11 mouse cellular contexts compared by ENCODE assay signal in genomic region chr15:102280623-102281022, GRCm38 (mm10). TPM values are rescaled to one million over a fixed set of nuclear protein-coding genes. Genes with fewer than 3 reads are reported as not detected.
DNase-seq lines count a peak whose midpoint lies in the region; ATAC-seq and TF ChIP-seq lines count a peak whose summit lies in the region.
"Had no signal": no experiment of that assay in that cellular context is flagged by ENCODE, and none has a peak within 500 bp of the region (broad histone marks: within the 10 kb centered on the region; RNA-seq: fewer than 3 reads in every experiment).

No protein-coding gene starts in this region.

- no peak for TF ChIP-seq EP300 in ES-Bruce4 (IDR thresholded peaks at IDR 0.05; ENCODE audit: insufficient read depth, low read depth, low read length)
- no peak for TF ChIP-seq EP300 in liver, postnatal 0 days (IDR thresholded peaks at IDR 0.05; ENCODE audit: low read depth)

- WGBS in heart, embryonic 11.5 days (ENCODE audit: insufficient replicate concordance) = 92% methylated on average over 19 of the region's 19 CpGs
- 96% methylated on average over 19 of the region's 19 CpGs for WGBS in hindbrain, embryonic 10.5 days
- WGBS in liver, postnatal 0 days (ENCODE audit: insufficient replicate concordance) = 87% methylated on average over 19 of the region's 19 CpGs

- no peak for ATAC-seq in heart, embryonic 11.5 days (replicated peaks; ENCODE audit: insufficient number of reproducible peaks, low FRiP score, low TSS enrichment)
- ATAC-seq in liver, postnatal 0 days = no peak

- H3K9ac ChIP-seq in heart, embryonic 11.5 days (ENCODE audit: low read depth, low read length) = peak overlapping the region; percentile 78; the same call in 1 of the 2 replicates
- peak overlapping the region; percentile 81 for H3K9ac ChIP-seq in ES-Bruce4 (ENCODE audit: low read depth, poor library complexity, severe bottlenecking)
- H3K9ac ChIP-seq in liver, postnatal 0 days (replicated peaks) = no peak overlapping the region

- no peaks in the 10 kb centered on the region for H3K27me3 ChIP-seq in heart, embryonic 11.5 days (ENCODE audit: control insufficient read depth, insufficient read depth, low read length)
- H3K27me3 ChIP-seq in ES-Bruce4 (ENCODE audit: control insufficient read depth, insufficient read depth, low read length, poor library complexity, severe bottlenecking) = no peaks in the 10 kb centered on the region
- H3K27me3 ChIP-seq in hindbrain, embryonic 10.5 days (ENCODE audit: insufficient read depth, poor library complexity, severe bottlenecking) = no peaks in the 10 kb centered on the region
- H3K27me3 ChIP-seq in liver, postnatal 0 days (ENCODE audit: insufficient read depth, low read length) = no peaks in the 10 kb centered on the region
- H3K27me3 ChIP-seq: Patski had no signal

- peak overlapping the region; percentile 97 for H3K4me2 ChIP-seq in heart, embryonic 11.5 days
- peak overlapping the region; percentile 85 for H3K4me2 ChIP-seq in liver, postnatal 0 days (ENCODE audit: low read depth, low read length)

- H3K27ac ChIP-seq in heart, embryonic 11.5 days (ENCODE audit: low read depth, low read length) = no peak overlapping the region
- H3K27ac ChIP-seq in ES-Bruce4 (ENCODE audit: insufficient read depth, low read length) = no peak overlapping the region
- no peak overlapping the region for H3K27ac ChIP-seq in hindbrain, embryonic 10.5 days
- H3K27ac ChIP-seq in liver, postnatal 0 days (ENCODE audit: low read depth) = no peak overlapping the region

- DNase-seq in heart, postnatal 4 days = no peak
- DNase-seq in hindbrain, embryonic 10.5 days (ENCODE audit: low spot score) = no peak
- no peak for DNase-seq in liver, postnatal 0 days
- no peak for DNase-seq in ovary, postnatal 14 days (ENCODE audit: low spot score)
- DNase-seq in spleen, adult 18-20 months = no peak
- no peak for DNase-seq in kidney, postnatal 36 days
- DNase-seq: kidney, adult 8-10 months had no signal

- peaks cover 3% of the 10 kb centered on the region; the same call in 1 of the 2 replicates for H3K36me3 ChIP-seq in heart, embryonic 11.5 days (ENCODE audit: control insufficient read depth, insufficient read depth, low read length)
- peaks cover 18% of the 10 kb centered on the region for H3K36me3 ChIP-seq in ES-Bruce4 (ENCODE audit: control insufficient read depth, insufficient read depth, low read length, poor library complexity, severe bottlenecking)
- H3K36me3 ChIP-seq in hindbrain, embryonic 10.5 days = peaks cover 26% of the 10 kb centered on the region
- H3K36me3 ChIP-seq in liver, postnatal 0 days (replicated peaks; ENCODE audit: insufficient read depth, low read length) = peaks cover 7% of the 10 kb centered on the region; the same call in 1 of the 2 replicates

- TF ChIP-seq POLR2A in ES-Bruce4 (IDR thresholded peaks at IDR 0.05; ENCODE audit: insufficient read depth, low read length) = no peak

- H3K9me3 ChIP-seq in heart, embryonic 11.5 days (replicated peaks; ENCODE audit: control insufficient read depth, low read length) = no peaks in the 10 kb centered on the region
- no peaks in the 10 kb centered on the region for H3K9me3 ChIP-seq in ES-Bruce4 (replicated peaks; ENCODE audit: control insufficient read depth, insufficient read depth, low read length, poor library complexity, severe bottlenecking)
- no peaks in the 10 kb centered on the region for H3K9me3 ChIP-seq in hindbrain, embryonic 10.5 days
- no peaks in the 10 kb centered on the region for H3K9me3 ChIP-seq in liver, postnatal 0 days (ENCODE audit: low read length)

- H3K4me3 ChIP-seq in heart, embryonic 11.5 days (ENCODE audit: low read depth, low read length) = peak overlapping the region; percentile 91
- H3K4me3 ChIP-seq in ES-Bruce4 (ENCODE audit: low read depth, low read length) = peak overlapping the region; percentile 97
- H3K4me3 ChIP-seq in hindbrain, embryonic 10.5 days = peak overlapping the region; percentile 84
- H3K4me3 ChIP-seq in liver, postnatal 0 days (ENCODE audit: low read depth, low read length) = no peak overlapping the region

- H3K4me1 ChIP-seq in heart, embryonic 11.5 days (ENCODE audit: control insufficient read depth, insufficient read depth, low read length) = peaks cover 13% of the 10 kb centered on the region
- no peaks in the 10 kb centered on the region for H3K4me1 ChIP-seq in ES-Bruce4 (ENCODE audit: control insufficient read depth, insufficient read depth, low read length)
- peaks cover 17% of the 10 kb centered on the region for H3K4me1 ChIP-seq in hindbrain, embryonic 10.5 days (replicated peaks)
- H3K4me1 ChIP-seq in liver, postnatal 0 days (ENCODE audit: insufficient read depth) = peaks cover 27% of the 10 kb centered on the region

- no peak for TF ChIP-seq CTCF in ES-Bruce4 (IDR thresholded peaks at IDR 0.05; ENCODE audit: low read depth, low read length)
- TF ChIP-seq CTCF in liver, postnatal 0 days (IDR thresholded peaks at IDR 0.05; ENCODE audit: low read depth) = no peak

RNA-seq across cellular contexts. Expression of gene Mfsd5, which starts 1.4 kb away (rescaled TPM):
- polyA plus RNA-seq in heart, embryonic 11.5 days (2014; fragmentation: Nextera tagmentation; extraction: Ambion mirVana) = 44.4 and 45.3 TPM in 2 replicates
- total RNA-seq in heart, postnatal 4 days (2021) = 10 to 100 TPM; 21.1 to 22.7 TPM
- 23.2 and 28.0 TPM in 2 replicates for polyA plus RNA-seq in ES-Bruce4 (2011; ENCODE audit: insufficient read depth, insufficient read length, low read depth, missing spikeins)
- 61.5 and 66.1 TPM in 2 replicates for polyA plus RNA-seq in hindbrain, embryonic 10.5 days (2016; fragmentation: Nextera tagmentation; extraction: Ambion mirVana)
- polyA plus RNA-seq in liver, postnatal 0 days (2015; fragmentation: Nextera tagmentation; extraction: Ambion mirVana) = 25.4 and 27.4 TPM in 2 replicates

RNA-seq across cellular contexts. Expression of gene Gm9918, which starts 10.3 kb away (rescaled TPM):
- polyA plus RNA-seq in heart, embryonic 11.5 days (2014; fragmentation: Nextera tagmentation; extraction: Ambion mirVana) = 0.07 TPM in 1 of 2 replicates, not detected in the other
- not detected for total RNA-seq in heart, postnatal 4 days (2021)
- polyA plus RNA-seq in ES-Bruce4 (2011; ENCODE audit: insufficient read depth, insufficient read length, low read depth, missing spikeins) = 0.81 and 1.1 TPM in 2 replicates
- 0.26 and 0.35 TPM in 2 replicates for polyA plus RNA-seq in hindbrain, embryonic 10.5 days (2016; fragmentation: Nextera tagmentation; extraction: Ambion mirVana)
- not detected in 2 replicates for polyA plus RNA-seq in liver, postnatal 0 days (2015; fragmentation: Nextera tagmentation; extraction: Ambion mirVana)
- total RNA-seq: neutrophil, adult 5-6 weeks had no signal

RNA-seq across cellular contexts. Expression of gene Espl1, which starts 15.4 kb away (rescaled TPM):
- 20.0 and 23.8 TPM in 2 replicates for polyA plus RNA-seq in heart, embryonic 11.5 days (2014; fragmentation: Nextera tagmentation; extraction: Ambion mirVana)
- 10 to 100 TPM; 23.2 to 28.2 TPM for total RNA-seq in heart, postnatal 4 days (2021)
- polyA plus RNA-seq in ES-Bruce4 (2011; ENCODE audit: insufficient read depth, insufficient read length, low read depth, missing spikeins) = 68.7 and 71.7 TPM in 2 replicates
- 42.6 and 52.2 TPM in 2 replicates for polyA plus RNA-seq in hindbrain, embryonic 10.5 days (2016; fragmentation: Nextera tagmentation; extraction: Ambion mirVana)
- polyA plus RNA-seq in liver, postnatal 0 days (2015; fragmentation: Nextera tagmentation; extraction: Ambion mirVana) = 7.3 and 7.8 TPM in 2 replicates

RNA-seq across cellular contexts. Expression of gene Rarg, which starts 23.3 kb away (rescaled TPM):
- 11.2 and 13.4 TPM in 2 replicates for polyA plus RNA-seq in heart, embryonic 11.5 days (2014; fragmentation: Nextera tagmentation; extraction: Ambion mirVana)
- total RNA-seq in heart, postnatal 4 days (2021) = 10 to 100 TPM; 12.9 to 16.6 TPM
- 38.6 and 42.7 TPM in 2 replicates for polyA plus RNA-seq in ES-Bruce4 (2011; ENCODE audit: insufficient read depth, insufficient read length, low read depth, missing spikeins)
- 22.1 and 24.5 TPM in 2 replicates for polyA plus RNA-seq in hindbrain, embryonic 10.5 days (2016; fragmentation: Nextera tagmentation; extraction: Ambion mirVana)
- polyA plus RNA-seq in liver, postnatal 0 days (2015; fragmentation: Nextera tagmentation; extraction: Ambion mirVana) = 2.4 and 2.6 TPM in 2 replicates

RNA-seq across cellular contexts. Expression of gene Pfdn5, which starts 45.3 kb away (rescaled TPM):
- polyA plus RNA-seq in heart, embryonic 11.5 days (2014; fragmentation: Nextera tagmentation; extraction: Ambion mirVana) = 307 and 350 TPM in 2 replicates
- 100 to 1,000 TPM; 334 to 351 TPM for total RNA-seq in heart, postnatal 4 days (2021)
- 233 and 309 TPM in 2 replicates for polyA plus RNA-seq in ES-Bruce4 (2011; ENCODE audit: insufficient read depth, insufficient read length, low read depth, missing spikeins)
- 331 and 368 TPM in 2 replicates for polyA plus RNA-seq in hindbrain, embryonic 10.5 days (2016; fragmentation: Nextera tagmentation; extraction: Ambion mirVana)
- 172 and 179 TPM in 2 replicates for polyA plus RNA-seq in liver, postnatal 0 days (2015; fragmentation: Nextera tagmentation; extraction: Ambion mirVana)
